Mouse (Mus musculus): Measurements from ENCODE around the gene Ctnnd2. TPM values are rescaled to one million over a fixed set of nuclear protein-coding genes. Genes with fewer than 3 reads are reported as not detected.

Gene Ctnnd2
- polyA plus RNA-seq, 1 experiment, result 6.3 TPM

- no peak for DNase-seq
- Histone ChIP-seq H3K4me1 (ENCODE audit: control insufficient read depth, insufficient read depth, low read length) (no peaks in the 10 kb centered on the region), H3K4me3 (replicated peaks; ENCODE audit: extremely low read depth, low read depth, low read length) (no peak overlapping the region)
- TF ChIP-seq POLR2A (IDR thresholded peaks at IDR 0.05; ENCODE audit: borderline replicate concordance, extremely low read depth, low read depth, low read length), result no peak
- TF ChIP-seq CTCF (IDR thresholded peaks at IDR 0.05; ENCODE audit: insufficient read depth, low read length), result no peak
- 52% methylated on average over 2 of the region's 2 CpGs for WGBS
Measured at GRCm38 (mm10) chr15:31068127-31068526, 895.7 kb downstream of the Ctnnd2 start.

- no peak for TF ChIP-seq POLR2A (IDR thresholded peaks at IDR 0.05; ENCODE audit: borderline replicate concordance, extremely low read depth, low read depth, low read length)
- no peak for TF ChIP-seq CTCF (IDR thresholded peaks at IDR 0.05; ENCODE audit: insufficient read depth, low read length)
- no peak overlapping the region for H3K4me3 ChIP-seq (replicated peaks; ENCODE audit: extremely low read depth, low read depth, low read length)
- H3K4me1 ChIP-seq (ENCODE audit: control insufficient read depth, insufficient read depth, low read length), result no peaks in the 10 kb centered on the region
- no peak for DNase-seq
- 79% methylated on average over 5 of the region's 5 CpGs for WGBS
Measured at GRCm38 (mm10) chr15:31070311-31070710, 897.9 kb downstream of the Ctnnd2 start.

Data from lung, adult 2 months (tissue).